Mouse (Mus musculus) skeletal muscle tissue, adult 2 months (tissue): ENCODE measurements around the gene 1110032A03Rik.

Experiments used
- DNase-seq: peaks from one replicate; pipeline ENCODE4 v3.0.0-alpha.2; 2012; ENCODE audit warnings: low read depth, low spot score

Gene 1110032A03Rik

GRCm38 (mm10) chr9:50734989-50735388, 40.3 kb downstream of the 1110032A03Rik start:
- DNase-seq, result no peak

- DNase-seq, result no peak
Measured at GRCm38 (mm10) chr9:50732560-50732959, 42.8 kb downstream of the 1110032A03Rik start.

GRCm38 (mm10) chr9:50729600-50729999, 45.7 kb downstream of the 1110032A03Rik start:
- no peak for DNase-seq

GRCm38 (mm10) chr9:50727925-50728651, 47.2 kb downstream of the 1110032A03Rik start:
- no peak for DNase-seq

- DNase-seq, result no peak
Measured at GRCm38 (mm10) chr9:50727171-50727924, 48.0 kb downstream of the 1110032A03Rik start.

- DNase-seq, result no peak
Measured at GRCm38 (mm10) chr9:50725921-50726590, 49.3 kb downstream of the 1110032A03Rik start.

- DNase-seq, result no peak
Measured at GRCm38 (mm10) chr9:50724661-50725330, 50.5 kb downstream of the 1110032A03Rik start.

GRCm38 (mm10) chr9:50724147-50724546, 51.2 kb downstream of the 1110032A03Rik start:
- no peak for DNase-seq

- peak; percentile 47 for DNase-seq
Measured at GRCm38 (mm10) chr9:50723406-50723805, 51.9 kb downstream of the 1110032A03Rik start.

GRCm38 (mm10) chr9:50722451-50722911, 52.8 kb downstream of the 1110032A03Rik start:
- no peak for DNase-seq

GRCm38 (mm10) chr9:50721061-50721460, 54.3 kb downstream of the 1110032A03Rik start:
- DNase-seq, result no peak

GRCm38 (mm10) chr9:50718878-50719277, 56.4 kb downstream of the 1110032A03Rik start:
- no peak for DNase-seq

GRCm38 (mm10) chr9:50714188-50714587, 61.1 kb downstream of the 1110032A03Rik start:
- DNase-seq, result no peak
